Mouse (Mus musculus): ENCODE results near the gene Rhobtb1.

Gene Rhobtb1

DNA sequence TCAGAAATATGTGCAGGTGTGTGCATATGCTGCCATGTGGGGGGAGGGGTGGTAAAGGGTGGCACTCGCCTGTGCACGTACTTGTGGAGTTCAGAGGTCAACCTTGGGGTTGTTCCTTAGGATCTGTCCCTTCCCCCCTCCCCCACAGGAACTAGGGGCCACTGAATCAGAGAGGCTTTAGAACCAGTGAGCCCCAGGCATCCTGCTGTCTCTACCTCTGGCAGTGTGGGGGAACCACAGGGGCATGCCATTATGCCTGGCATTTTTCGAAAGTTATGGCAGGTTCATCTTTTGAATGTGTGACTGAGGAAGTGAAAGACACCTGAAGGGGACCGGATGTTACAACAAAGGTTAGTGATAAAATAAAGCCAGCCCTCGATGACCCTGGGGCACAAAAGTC lies 59.4 kb downstream of the Rhobtb1 start:
- DNase-seq (ENCODE audit: low spot score in 2 of 2): no peak

DNA sequence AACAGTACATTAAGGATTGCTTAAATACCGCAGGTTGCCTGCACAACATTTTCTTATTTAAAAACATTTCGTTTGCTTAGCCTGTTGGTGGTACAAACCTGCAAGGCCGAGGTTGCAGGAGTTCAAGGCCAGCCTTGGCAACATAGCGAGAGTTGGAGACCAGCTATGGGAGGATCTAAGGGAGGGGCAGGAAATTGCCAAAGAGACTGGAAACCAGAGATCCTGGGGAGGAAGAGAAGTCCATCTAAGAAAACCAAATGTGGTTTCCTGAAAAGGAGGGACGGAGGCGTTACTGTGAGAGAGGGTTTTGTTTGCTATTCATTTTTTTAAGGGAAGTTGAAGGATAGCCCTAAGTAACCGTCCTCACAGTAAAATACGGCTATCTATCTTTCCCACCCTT lies 60.3 kb downstream of the Rhobtb1 start:
- DNase-seq (ENCODE audit: low spot score in 2 of 2): no peak

DNA sequence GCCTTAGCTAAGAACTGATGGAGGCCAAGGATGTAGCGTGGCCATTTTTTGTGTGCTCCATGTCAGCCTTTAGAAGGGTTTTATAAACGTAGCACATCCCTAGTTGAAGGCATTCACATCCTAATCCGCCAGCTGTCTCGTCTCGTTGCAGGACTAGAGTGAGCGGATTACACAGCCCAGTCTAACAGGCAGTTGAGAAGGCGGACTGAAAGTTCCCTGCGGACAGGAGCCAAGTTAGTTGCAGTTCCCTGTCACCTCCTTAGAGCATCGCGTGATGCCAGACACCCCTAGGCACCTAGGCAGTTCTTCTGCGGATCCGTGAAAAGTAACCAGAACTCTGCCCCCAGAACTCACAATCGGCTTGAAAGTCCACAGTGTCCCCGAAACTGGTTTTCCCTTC lies 60.7 kb downstream of the Rhobtb1 start:
- peak in 1 of 2 experiments; percentile 24 for DNase-seq (ENCODE audit: low spot score in 2 of 2)

DNA sequence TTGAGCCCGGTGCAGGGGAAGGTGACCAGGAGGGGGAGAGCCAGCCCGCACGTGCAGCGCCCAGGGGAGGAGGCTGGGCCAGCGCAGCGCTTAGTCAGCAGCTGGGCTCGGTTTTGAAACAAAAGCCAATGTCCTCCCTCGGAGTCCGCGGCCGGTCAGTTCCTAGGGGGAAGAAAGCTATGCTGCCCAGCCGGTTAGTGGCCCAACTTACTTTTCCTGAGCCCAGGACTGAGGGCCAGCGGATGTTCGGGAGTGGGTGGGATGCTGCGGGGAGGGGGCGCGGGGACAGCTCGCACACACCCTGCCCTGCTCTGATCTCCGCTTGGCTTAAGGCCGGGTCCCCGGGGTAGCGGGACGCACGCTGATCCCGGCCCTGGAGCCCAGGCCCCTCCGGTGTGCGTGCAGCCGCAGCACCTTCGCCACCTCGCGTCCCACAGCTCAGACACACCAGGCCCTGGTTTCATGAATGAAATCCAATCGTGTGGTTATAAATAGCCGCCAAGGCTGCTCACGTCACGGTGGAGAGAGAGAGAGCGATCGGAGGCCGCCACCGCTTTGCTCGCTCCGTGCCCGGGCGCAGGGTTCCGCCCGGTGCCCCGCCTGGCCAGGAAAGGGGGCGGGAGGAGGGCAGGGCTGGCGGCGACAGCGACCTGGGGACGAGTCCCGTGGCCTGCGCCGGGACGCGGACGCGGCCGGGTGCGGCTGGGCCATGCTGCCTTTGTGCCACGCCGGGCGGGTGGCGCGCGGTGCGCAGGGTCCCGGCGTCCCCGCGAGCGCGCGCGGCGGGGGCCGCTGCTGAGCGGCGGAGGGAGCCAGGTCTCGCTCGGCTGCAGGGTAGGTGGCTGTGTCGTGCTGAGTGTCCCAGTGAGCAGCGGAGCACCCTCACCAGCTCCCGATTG lies 61.6 kb downstream of the Rhobtb1 start, which contains the start of gene A930033H14Rik:
Gene A930033H14Rik, minus strand, starts transcription at position 557 of the 899 bp plus-strand sequence.
- peak; percentile 44 to 58 for DNase-seq (ENCODE audit: low spot score in 2 of 2)

DNA sequence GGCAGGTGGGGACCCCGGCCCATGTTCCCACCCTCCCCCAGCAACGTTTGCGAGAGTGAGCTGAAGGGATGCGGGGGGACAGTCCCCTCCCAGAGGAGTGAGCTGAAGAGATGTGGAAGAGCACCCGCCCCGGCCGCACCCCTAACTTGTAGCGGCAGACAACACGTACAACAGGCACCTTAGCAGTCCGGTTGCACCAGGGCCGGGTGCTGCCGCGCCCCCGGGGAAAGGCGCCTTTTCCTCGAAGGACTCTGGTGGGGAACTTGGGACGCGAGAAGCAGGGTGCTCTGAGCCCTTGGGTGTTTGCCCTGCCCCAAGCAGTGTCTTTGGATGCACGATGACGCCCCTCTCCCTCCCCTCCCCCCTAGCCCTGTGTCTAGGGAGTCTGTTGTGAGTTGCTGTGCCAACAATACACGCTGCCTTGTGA lies 62.2 kb downstream of the Rhobtb1 start:
- DNase-seq (ENCODE audit: low spot score in 2 of 2): no peak

DNA sequence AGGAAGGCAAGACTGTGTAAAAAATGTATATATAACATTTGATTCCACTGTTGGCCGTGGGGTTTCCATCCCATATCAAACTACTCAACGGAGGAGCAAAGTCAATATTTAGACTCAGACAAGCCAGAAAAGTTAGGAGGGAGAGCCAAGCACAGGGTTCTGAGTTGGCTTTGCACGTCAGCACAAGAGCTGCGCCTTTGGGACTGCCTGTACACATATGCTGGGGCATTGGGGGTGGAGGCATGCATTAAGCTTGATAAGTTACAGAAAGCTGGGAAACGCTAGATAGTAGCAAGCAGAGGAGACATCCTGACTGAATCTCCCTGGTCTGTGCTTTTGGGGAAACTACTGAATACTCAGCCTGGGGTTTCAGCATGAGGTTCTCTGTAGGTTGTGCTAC lies 62.8 kb downstream of the Rhobtb1 start:
- no peak for DNase-seq (ENCODE audit: low spot score in 2 of 2)

DNA sequence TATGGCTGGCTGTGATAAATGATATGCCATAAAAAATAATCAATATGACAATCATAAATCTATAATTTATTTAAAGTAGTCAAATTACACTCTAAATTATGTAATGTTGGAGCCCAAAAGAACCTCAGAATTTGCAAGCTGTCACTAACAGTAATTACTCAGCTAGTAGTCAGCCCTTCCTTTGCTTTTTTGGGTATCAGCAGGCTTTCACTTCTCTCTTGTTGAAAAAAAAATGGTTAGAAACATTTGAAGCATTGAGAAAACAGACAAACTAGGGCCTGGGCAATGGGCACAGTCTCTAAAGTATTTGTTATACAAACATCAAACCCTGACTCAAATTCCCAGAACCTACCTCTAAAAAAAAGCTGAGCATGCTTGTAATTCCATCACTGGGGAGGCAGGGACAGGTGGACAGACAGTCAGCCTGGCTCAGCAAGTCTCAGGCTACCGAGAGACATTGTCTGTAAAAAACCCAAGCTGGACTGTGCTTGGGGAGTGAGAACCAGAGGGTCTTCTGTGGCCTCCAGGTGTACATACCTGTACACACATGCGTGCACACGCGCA lies 66.0 kb downstream of the Rhobtb1 start:
- DNase-seq (ENCODE audit: low spot score in 2 of 2): no peak

DNA sequence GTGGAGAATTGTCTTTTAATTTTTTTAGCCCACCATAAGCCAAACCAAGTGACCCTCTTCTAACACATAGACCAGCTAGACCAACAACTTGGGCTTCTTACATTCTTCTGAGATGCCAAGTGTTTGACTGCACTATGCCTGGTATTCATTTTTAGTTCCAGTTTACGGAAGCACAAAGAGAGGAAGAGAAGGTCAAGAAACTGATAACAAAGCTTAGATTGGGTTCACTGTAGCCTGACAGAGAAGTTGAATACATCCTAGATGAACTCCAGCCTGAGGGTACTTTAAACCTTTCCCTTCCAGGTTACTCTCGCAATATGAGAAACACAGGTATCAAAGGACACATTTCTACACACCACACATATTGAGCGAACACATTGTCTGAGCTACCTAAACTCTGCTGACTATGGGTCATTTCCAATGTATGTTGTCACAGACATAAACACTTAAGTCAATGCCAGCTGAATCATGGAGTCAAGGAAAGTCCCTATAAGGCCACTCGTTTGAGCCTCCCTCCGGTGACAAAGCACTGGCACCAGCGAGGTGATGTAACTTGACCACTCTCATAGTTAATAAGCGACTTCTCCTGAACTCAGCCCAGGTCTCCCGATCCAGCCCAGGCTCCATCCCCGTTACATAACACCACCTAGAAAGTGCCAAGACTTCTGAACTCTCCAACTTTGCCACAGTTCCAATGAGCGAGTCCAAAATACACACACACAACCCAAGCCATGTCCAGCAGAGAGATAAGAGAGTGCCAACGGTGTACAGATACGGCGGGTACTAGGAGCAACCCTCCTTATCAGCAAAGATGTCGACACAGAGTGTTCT lies 67.4 kb downstream of the Rhobtb1 start:
- DNase-seq (ENCODE audit: low spot score in 2 of 2): no peak

DNA sequence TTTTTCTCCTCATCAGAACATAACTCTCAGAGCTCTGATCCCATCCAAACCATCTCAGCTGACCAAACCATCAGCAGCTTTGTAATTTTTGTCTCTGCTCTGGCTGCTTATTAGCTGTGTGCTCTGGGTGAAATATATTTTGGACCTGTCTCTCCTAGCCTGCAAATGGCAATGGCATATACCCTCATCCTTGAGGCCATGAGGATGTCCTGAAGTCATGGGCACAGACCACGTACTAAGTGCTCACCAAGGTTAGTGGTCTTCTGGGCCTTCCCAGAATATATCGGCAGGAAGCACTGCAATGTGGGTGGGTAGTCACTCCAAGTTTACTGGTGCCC lies 68.0 kb downstream of the Rhobtb1 start:
- DNase-seq (ENCODE audit: low spot score in 2 of 2): no peak

DNA sequence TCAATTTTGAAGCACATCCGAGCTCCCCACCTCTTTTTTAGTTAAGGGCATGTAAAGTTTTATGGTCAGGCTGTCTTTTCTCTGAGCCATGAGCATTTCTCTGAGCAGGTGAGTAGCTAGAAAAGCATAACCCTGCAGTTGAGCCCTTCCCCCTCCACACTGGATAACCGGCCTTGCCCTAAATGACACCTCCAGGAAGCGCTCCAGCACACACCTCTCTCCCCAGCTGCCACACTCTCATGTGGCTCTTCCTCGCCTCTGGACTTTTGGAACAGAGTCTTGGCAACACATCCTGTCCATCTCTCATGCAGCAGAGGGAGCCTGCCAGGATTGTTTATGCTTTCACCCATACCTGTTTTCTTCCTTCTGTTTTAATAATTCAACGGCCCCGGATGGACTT lies 69.1 kb downstream of the Rhobtb1 start:
- DNase-seq (ENCODE audit: low spot score in 2 of 2): no peak

DNA sequence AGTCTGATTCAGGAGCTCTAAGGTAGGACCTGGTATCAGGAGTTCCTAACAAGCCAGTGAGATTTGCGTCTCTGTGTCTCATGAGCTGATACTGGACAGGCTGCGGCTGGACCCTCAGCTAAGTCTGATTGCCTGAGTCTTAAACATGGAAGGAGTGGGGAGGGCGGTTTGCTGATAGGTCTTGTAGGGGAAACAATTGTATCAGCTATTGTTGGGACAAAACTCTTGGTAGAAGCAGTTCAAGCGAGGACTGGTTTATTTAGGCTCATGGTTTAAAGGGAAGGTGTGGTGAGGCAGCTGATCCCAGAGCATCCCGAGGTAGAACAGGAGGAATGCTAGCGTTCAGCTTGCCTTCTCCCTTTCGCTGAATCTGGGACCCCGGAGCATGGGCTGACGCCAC lies 69.9 kb downstream of the Rhobtb1 start:
- no peak for DNase-seq (ENCODE audit: low spot score in 2 of 2)

DNA sequence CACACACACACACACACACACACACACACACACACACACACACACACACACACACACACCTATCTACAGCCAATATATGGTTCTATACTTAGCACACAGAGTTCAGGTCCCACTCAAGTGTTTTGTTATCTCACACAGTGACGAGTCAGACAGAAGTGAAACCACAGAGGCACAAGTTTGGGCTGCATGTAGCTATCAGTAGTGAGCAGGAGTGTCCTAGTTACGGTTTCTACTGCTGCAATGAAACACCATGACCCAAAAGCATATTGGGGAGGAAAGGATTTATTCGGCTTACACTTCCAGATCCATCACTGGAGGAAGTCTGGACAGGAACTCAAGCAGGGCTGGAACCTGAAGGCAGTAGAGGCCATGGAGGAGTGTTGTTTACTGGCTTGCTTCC lies 70.7 kb downstream of the Rhobtb1 start:
- no peak for DNase-seq (ENCODE audit: low spot score in 2 of 2)

DNA sequence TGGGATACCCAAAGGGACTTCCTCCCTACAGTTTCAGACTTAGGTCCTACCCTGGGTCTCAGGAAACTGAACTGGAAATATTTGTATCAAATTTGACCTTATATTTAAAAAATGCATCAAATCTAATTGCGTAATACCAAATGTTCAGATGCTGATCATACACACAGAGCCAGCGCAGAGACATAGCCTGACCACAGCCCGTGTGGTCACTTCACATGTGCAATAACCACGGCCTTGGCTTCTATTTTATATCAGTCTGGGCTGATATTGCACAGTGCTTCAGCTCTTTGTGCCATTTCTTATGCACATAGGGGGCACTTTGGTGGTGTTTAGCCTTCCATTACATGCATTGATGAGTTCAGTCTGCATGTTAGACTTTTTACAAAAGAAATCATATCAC lies 72.0 kb downstream of the Rhobtb1 start:
- no peak for DNase-seq (ENCODE audit: low spot score in 2 of 2)

DNA sequence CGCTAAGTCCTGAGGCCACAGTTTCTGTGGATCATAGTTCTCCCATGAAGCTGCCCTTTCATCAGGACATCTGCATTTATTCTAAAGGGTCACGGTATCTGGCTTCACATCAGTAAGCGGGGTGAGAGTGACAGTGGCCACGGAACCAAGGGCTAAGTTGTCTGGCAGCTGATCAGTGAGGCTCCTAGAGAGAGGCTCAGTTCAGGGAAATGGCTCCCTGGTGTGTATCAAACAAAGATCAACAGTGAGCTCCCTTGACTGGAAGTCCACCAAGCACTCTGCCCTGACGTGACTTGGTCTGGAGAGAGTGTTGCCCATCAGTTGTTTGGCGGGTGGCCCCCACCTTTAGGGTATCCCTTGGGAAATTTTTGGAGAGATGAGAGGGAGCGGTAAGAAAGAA lies 73.0 kb downstream of the Rhobtb1 start:
- DNase-seq (ENCODE audit: low spot score in 2 of 2): no peak

DNA sequence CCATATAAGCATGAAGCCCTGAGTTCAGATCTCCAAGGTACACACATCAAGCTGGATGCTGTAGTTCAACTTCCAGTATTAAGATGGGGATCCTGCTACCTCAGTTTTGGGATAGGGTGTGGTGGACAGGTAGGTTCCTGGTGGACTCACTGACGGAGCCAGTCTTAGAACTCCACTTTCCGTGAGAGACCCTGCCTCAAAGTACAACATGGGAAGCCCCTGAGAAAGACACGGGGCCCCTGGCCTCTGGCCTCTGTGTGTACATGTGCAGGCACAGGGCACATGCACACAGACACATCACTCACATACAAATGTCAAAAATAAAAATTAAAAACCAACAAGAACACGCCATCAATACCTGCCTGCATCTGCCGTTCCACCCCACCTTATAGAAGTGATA lies 74.2 kb downstream of the Rhobtb1 start:
- DNase-seq (ENCODE audit: low spot score in 2 of 2): no peak

DNA sequence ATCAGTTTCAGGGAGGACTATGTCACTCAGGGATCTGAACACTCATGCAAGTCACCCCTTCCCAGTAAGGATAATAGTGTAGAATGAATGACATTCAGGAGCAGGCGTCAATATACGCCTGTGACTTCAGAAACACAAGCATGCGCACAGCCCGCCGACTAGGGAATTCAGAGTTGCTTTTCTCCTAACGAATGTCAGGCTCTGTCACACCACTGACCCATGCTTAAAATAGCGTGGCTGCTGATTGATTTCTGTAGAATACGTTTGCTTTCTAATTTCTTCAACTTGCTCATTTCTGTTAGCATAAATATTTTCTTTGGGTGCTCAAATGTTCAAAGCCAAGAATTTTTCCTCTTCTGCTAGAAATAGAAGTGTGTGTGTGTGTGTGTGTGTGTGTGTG lies 74.7 kb downstream of the Rhobtb1 start:
- DNase-seq (ENCODE audit: low spot score in 2 of 2): no peak

DNA sequence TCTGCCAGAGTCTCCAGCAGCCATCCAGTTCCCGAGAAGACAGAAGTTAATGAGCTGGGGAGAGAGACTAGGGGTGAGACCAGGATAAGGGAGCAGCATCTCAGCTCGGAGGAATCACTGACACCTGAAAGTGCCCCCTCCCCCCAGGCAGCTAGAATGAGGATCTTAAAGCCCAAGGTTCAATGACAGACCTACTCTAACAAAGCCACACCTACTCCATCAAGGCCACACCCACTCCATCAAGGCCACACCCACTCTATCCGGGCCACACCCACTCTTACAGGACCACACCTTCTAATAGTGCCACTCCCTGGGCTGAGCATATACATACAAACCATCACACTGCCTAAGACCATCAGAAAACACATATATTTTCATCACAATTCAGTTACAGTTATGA lies 86.0 kb downstream of the Rhobtb1 start:
- DNase-seq (ENCODE audit: low spot score in 2 of 2): no peak

DNA sequence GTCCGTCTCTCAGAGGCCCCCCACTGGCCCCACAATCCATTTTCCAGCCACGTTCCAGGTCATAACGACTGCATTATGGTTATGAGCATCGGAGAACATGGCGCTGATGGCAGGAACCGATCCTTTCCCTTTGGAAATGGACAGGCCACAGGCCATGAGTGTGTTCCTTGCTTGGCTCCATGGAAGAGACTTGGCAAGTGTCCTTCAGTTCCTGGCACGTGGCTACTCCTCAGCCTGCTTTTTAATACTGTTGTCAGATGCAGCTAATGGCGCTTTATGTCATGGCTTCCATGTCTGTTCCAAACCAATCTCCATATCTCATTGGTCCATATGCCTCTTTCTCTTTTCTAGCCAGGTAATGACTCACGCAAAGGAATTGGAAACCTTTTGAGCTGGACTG lies 86.5 kb downstream of the Rhobtb1 start:
- DNase-seq (ENCODE audit: low spot score in 2 of 2): no peak

DNA sequence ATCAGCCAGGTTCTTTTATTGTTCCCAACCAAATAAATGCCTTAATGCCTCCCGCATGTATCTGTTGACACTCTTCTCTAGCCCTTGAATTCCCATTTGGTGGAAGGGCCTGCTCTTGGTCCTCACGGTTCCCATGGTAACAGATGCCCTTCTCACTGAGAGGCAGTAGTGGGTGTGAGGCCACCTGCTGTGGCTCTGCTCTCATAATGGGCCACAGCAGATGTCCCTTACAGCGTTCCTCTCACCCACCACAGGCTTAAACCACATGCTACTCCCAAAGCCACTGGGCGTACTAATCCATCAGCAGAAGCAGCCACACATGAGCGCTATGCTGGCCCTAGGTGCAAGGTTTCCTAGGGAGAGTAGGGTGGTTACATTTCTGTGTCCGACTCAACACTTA lies 87.1 kb downstream of the Rhobtb1 start:
- DNase-seq (ENCODE audit: low spot score in 2 of 2): no peak

DNA sequence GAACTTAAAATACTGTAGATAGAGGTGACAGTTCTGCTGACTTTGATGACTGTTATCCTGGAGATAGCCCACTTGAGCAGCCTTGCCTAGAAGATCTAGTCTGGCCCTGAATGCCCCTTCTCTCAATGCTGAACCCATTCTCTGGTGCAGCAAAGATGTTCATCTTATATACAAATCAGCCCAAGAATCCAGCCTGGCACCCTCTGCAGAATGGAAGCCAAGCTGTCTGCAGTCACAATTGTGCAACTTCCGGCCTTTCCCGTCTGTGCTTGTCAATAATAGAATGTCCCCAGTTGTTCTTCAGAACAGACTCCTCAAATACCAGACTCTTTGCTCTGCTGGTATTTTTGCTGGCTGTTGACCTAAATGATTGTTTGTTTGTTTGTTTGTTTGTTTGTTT lies 89.3 kb downstream of the Rhobtb1 start:
- DNase-seq (ENCODE audit: low spot score in 2 of 2): no peak

DNA sequence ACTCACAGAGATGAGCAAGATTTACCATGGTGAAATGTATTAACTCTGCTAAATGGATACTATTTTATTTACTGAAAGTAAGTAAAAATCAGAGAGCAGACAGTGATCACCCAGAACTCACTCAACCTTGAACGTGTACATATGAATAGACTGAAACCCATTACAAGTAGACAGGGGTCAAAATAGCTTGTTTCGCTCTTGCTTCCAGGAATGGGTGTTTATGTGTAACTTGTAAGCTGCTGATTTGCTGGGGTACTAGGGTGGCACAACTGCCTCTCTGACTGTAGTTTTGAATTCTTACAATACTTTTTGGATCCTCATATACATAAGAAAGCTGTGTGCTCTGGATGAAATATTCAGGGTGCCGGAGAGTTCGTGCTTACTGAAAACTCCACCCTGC lies 93.9 kb downstream of the Rhobtb1 start:
- no peak for DNase-seq (ENCODE audit: low spot score in 2 of 2)

DNA sequence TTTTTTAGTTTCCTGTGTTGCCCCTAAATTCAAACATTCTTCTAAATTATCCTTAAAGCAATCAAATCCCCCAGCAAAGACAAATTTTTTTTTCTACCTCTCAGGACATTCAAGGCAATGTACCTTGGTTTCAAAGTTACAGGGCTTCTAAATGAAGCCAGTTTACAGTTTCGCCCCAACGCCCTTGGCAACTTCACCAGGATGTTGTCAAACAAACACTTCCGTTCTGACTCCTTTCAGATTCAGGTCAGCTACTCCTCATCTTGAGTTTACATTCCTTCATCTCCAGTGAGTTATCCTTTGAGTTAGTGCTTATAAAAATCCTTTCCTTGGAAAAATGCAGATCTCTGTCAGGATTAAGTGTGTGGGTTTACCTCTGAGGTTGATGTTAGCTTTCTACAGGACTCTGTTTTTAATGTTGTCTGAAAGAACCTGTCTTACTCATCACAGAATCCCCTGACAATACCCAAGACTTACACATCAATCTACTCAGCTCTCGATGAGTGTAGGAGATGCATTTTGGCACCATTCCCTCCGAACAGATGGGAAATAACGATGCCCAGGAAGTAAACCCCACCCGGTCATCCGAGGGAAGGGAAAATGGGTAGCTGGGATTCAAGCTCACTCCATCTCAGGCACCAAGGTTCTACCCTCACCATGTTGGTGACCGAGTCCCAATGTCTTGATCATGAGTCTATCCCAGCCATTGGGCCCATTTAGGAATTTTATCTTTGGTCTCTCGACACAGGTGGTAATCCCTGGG lies 94.9 kb downstream of the Rhobtb1 start:
- DNase-seq (ENCODE audit: low spot score in 2 of 2): no peak

Measured in frontal cortex, postnatal 25 days (tissue).